Comparison of ENCODE assay signal across 21 mouse cellular contexts in the genomic region with DNA sequence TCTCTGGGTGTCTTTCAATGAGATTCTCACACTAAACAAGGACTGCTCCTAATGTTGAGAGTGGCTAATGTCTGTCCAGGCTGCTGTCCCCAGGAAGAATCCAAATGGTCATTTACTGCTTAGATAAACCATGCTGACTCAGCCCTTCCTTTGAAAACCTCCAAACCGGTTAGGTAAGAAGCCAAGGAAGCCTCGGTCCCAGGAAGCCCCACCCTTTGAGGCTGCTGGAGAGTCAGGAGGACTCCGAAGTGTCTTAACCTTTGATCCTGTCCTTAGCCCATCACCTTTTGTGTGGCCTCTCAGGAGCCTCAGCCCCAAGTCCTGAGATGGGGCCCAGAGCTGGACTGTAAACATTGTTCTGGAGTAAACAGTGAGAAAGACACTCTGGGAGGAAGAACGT. TPM values are rescaled to one million over a fixed set of nuclear protein-coding genes. Genes with fewer than 3 reads are reported as not detected.
DNase-seq lines count a peak whose midpoint lies in the region; ATAC-seq and TF ChIP-seq lines count a peak whose summit lies in the region.
"Had no signal": no experiment of that assay in that cellular context is flagged by ENCODE, and none has a peak within 500 bp of the region (broad histone marks: within the 10 kb centered on the region; RNA-seq: fewer than 3 reads in every experiment).

No protein-coding gene starts in this region.

- TF ChIP-seq CTCF in intestine, postnatal 0 days (IDR thresholded peaks at IDR 0.05; ENCODE audit: low read depth), result no peak

- no peak overlapping the region for H3K27ac ChIP-seq in liver, embryonic 12.5 days
- peak overlapping the region; percentile 28; the same call in 1 of the 2 replicates for H3K27ac ChIP-seq in intestine, postnatal 0 days (ENCODE audit: low read depth, low read length)
- H3K27ac ChIP-seq: heart, embryonic 15.5 days; lung, embryonic 15.5 days; midbrain, embryonic 13.5 days; neural tube, embryonic 12.5 days had no signal

- no peaks in the 10 kb centered on the region for H3K9me3 ChIP-seq in liver, embryonic 12.5 days (replicated peaks)
- no peaks in the 10 kb centered on the region for H3K9me3 ChIP-seq in intestine, postnatal 0 days (ENCODE audit: control insufficient read depth)
- H3K9me3 ChIP-seq: heart, embryonic 15.5 days; lung, embryonic 15.5 days; midbrain, embryonic 13.5 days; neural tube, embryonic 12.5 days had no signal

- ATAC-seq in liver, embryonic 12.5 days, result no peak
- peak; percentile 58 for ATAC-seq in intestine, postnatal 0 days
- ATAC-seq: CD4-positive, CD25-positive, alpha-beta regulatory T cell, adult 4 months; forebrain, embryonic 16.5 days; hindbrain, embryonic 16.5 days; midbrain, embryonic 13.5 days had no signal

- peak overlapping the region; percentile 90; the same call in 1 of the 2 replicates for H3K4me2 ChIP-seq in liver, embryonic 12.5 days
- H3K4me2 ChIP-seq in intestine, postnatal 0 days (replicated peaks; ENCODE audit: low read depth), result peak overlapping the region; percentile 81

- H3K4me3 ChIP-seq in liver, embryonic 12.5 days, result peak overlapping the region; percentile 89; the same call in 1 of the 2 replicates
- H3K4me3 ChIP-seq in intestine, postnatal 0 days (ENCODE audit: low read depth, low read length), result peak overlapping the region; percentile 3; the same call in 1 of the 2 replicates
- H3K4me3 ChIP-seq: neural tube, embryonic 12.5 days had no signal

- no peaks in the 10 kb centered on the region for H3K27me3 ChIP-seq in liver, embryonic 12.5 days (replicated peaks)
- H3K27me3 ChIP-seq in intestine, postnatal 0 days (replicated peaks; ENCODE audit: control insufficient read depth, insufficient read depth, low read length), result no peaks in the 10 kb centered on the region
- H3K27me3 ChIP-seq: heart, embryonic 15.5 days; lung, embryonic 15.5 days; midbrain, embryonic 13.5 days; neural tube, embryonic 12.5 days had no signal

- WGBS in liver, embryonic 12.5 days (ENCODE audit: insufficient replicate concordance), result 54% methylated on average over 4 of the region's 4 CpGs
- 23% methylated on average over 4 of the region's 4 CpGs for WGBS in intestine, postnatal 0 days

- H3K9ac ChIP-seq in liver, embryonic 12.5 days, result no peak overlapping the region
- H3K9ac ChIP-seq in intestine, postnatal 0 days (ENCODE audit: low read depth, low read length), result no peak overlapping the region
- H3K9ac ChIP-seq: heart, embryonic 15.5 days had no signal

- no peak for DNase-seq in liver
- peak; percentile 36 for DNase-seq in urinary bladder, postnatal 14 days (ENCODE audit: low spot score)
- no peak for DNase-seq in urinary bladder, adult 2 months (ENCODE audit: low spot score)
- DNase-seq in cerebellum, adult 8-10 months, result no peak
- DNase-seq in cerebellum, adult 18-20 months, result no peak
- DNase-seq: adrenal gland, postnatal 10 days; cerebellum, postnatal 25 days; gastrocnemius, postnatal 36 days; layer of hippocampus, postnatal 36 days; left cerebral cortex, postnatal 4 days; right cerebral cortex, postnatal 4 days; thymus, adult 2 months had no signal

- H3K4me1 ChIP-seq in liver, embryonic 12.5 days, result peaks cover 38% of the 10 kb centered on the region
- peaks cover 11% of the 10 kb centered on the region; the same call in 1 of the 2 replicates for H3K4me1 ChIP-seq in intestine, postnatal 0 days (replicated peaks; ENCODE audit: control insufficient read depth, insufficient read depth, low read length)

- peaks cover 15% of the 10 kb centered on the region for H3K36me3 ChIP-seq in liver, embryonic 12.5 days
- H3K36me3 ChIP-seq in intestine, postnatal 0 days (ENCODE audit: control insufficient read depth, insufficient read depth), result peaks cover 10% of the 10 kb centered on the region

RNA-seq across cellular contexts. Expression of a gene that starts 1.8 kb away (rescaled TPM):
- 10.3 and 12.1 TPM in 2 replicates for polyA plus RNA-seq in liver, embryonic 12.5 days (2016; fragmentation: Nextera tagmentation; extraction: Ambion mirVana)
- polyA plus RNA-seq in urinary bladder, adult 2 months (2012; rRNA removed), result 51.3 and 51.9 TPM in 2 replicates
- polyA plus RNA-seq in intestine, postnatal 0 days (2015; fragmentation: Nextera tagmentation; extraction: Ambion mirVana), result 71.6 and 79.4 TPM in 2 replicates

RNA-seq across cellular contexts. Expression of a gene that starts 17.0 kb away (rescaled TPM):
- 259 and 265 TPM in 2 replicates for polyA plus RNA-seq in liver, embryonic 12.5 days (2016; fragmentation: Nextera tagmentation; extraction: Ambion mirVana)
- 7.9 and 9.9 TPM in 2 replicates for polyA plus RNA-seq in urinary bladder, adult 2 months (2012; rRNA removed)
- 62.0 and 79.2 TPM in 2 replicates for polyA plus RNA-seq in intestine, postnatal 0 days (2015; fragmentation: Nextera tagmentation; extraction: Ambion mirVana)
